Mouse (Mus musculus) urinary bladder, adult 18-20 months (tissue): ENCODE measurements at regions not wholly inside any gene's neighbourhood (a gene's known extent, or its start where the extent isn't known, plus 50 kb on each side); places are given as distances from the start of the nearest gene placed in this dataset.

Experiments used
- DNase-seq, 2 experiments: peaks; one replicate each; pipeline ENCODE4 v3.0.0; 2022; ENCODE audit warnings: low spot score in 2 of 2, mixed read lengths in 2 of 2

DNA sequence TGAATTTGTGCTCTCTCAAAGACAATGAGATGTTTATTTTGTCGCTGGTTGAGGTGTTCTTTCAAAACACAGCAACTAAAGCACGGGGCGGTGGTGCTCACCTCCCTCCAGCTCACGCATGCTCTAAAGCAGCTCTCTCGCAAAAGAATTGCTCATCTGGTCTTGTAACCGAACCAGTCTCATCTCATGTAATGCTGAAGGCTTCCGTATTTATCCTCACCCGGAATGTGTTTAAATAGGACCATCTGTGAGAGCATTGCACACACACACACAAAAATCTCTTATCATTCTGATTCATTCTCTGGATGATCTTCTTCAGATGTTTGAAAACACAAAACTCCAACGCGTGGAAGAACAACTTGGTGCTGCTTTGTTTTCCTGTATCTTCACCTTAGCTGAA is 138.4 kb downstream of the Irs2 start:
- DNase-seq = no peak

DNA sequence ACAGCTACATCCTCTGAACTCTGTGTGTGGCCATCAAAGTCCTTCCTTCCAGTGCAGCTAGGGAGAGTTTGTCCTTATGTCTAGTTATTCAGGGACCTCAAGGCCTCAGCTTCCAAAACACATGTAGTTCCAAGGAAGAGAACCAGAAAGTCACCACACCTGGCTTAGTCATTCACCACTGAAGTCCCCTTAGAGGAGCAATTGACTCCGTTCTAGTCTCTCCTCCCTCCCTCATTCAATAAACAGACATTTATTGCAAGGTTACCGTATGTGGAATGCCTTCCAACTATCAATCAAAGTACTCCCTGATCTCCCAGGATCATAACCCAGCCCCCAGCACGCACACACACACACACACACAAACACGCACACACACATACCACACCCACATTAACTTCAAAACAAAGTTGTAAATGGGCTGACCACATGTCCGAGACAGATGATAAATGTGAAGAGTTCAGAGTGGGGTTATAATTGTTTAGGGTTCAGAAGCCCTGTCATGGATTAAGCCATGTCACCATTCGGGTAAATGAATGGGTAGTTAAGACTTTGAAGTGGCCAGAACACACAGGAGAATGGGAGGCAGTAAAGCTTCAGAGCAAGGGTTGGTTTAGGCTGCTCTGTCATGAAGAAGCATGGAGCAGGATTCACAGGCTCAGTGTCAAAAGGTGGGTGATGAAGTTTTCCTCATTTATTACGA is 141.4 kb downstream of the Irs2 start:
- DNase-seq = no peak

GRCm38 (mm10) chr8:10865941-10866513 is 142.2 kb downstream of the Irs2 start:
- no peak for DNase-seq

DNA sequence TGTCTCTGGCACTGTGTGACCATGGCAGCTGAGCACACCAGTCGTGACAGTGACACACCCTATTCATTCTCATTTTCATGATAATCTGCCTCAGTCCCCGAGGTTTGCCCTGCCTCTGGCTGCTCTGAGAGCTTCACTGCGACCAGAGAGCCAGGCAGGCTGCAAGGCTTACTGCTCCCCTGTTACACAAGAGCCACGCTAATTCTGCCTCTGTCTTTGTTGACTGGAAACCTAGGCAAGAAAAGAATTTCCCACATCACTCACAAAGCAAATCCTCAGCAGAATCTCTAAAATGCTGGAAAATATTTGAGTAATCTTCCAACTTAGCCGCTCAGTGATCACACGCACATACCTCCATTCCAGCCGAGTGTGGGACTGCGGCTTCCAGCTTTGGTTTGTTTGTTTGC is 142.8 kb downstream of the Irs2 start:
- DNase-seq = no peak

DNA sequence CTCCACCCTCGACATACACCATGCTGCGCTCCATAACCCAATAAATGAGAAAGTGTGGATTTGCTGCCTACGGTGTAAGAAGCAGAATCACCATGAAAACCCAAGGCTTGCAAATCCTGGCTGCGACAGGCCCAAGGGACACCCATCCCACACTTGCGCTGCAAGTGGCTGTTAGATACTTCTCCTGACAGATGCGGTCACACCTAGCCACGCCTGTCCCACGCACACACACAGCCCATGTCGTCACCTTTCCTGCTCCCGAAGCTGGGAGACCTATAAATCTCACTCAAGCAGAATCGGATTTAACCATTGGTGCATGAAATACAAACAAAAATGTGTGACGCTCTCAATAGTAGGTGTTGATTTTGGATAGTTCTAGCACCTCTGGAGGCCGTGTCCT is 145.8 kb downstream of the Irs2 start:
- DNase-seq = no peak

GRCm38 (mm10) chr8:10860810-10861209 is 147.4 kb downstream of the Irs2 start:
- no peak for DNase-seq

DNA sequence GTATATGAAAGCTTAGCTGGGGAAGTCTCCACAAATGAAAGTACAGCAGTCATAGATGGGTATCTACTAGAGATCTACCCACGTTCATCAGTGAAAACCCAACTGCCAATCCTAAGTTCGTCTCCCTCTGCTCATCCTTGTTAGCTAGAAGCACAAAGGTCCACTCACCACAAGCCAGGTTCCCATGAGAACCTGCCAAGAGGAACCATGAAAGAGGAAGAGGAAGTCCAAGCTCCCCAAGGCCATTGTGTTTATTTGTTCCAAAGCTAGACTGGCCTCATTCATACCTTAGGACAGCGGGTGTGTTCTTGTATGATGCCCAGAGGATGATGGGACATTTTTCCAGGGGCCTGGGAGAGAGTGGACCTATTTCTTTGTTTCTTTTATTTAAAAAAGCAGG is 150.4 kb downstream of the Irs2 start:
- DNase-seq = no peak

DNA sequence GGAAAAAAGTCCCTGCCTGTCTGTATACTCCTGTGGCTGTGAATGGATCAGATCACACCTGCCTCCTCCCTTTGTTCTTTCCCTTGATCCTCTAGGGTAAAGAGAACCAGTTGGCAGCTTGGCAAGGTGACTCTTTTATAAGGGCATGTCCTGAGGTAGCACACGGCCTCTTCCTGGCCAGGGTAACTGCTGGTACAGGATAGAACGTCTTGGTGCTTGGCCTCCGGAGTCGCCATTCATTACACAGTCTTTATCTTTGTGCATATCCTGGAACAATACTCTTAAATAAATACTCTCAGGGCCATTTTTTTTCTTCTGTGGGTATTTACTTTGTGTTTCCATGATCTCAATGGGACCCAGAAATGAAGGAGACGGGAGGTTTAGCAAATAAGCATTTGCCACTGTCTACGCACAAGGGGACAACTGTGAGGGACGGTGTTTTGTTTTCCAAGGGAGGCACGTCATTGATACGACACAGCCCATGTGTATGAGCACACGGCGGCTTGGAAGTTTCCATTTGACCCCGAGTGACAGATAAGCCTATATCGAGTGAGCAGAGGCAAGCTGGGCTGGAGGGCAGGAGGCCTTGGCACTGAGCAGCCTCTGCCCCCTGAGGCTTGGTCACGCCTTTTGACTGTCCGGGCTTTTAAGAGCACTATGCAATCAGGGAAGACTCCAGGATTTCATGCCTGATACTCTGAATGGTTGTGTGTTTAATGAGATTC is 151.1 kb downstream of the Irs2 start:
- DNase-seq = no peak

DNA sequence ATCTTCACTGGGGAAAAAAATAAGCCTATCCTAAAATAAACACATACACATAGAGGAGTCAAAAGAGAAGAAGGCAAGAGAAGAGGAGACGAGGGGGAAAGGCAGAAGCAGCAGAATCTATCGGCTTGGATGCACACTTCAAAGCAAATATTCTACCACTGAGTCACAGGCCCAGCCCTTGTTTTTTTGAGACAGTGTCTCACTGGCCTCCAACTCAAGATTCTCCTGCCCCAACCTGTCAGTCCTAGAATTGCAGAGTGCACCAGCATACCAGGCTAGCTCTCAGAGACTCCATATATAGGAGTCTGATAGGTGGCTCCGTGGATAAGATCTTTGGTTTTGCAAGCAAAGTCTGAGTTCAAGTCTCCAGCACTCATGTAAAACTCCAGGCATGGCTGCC is 152.6 kb downstream of the Irs2 start:
- no peak for DNase-seq

DNA sequence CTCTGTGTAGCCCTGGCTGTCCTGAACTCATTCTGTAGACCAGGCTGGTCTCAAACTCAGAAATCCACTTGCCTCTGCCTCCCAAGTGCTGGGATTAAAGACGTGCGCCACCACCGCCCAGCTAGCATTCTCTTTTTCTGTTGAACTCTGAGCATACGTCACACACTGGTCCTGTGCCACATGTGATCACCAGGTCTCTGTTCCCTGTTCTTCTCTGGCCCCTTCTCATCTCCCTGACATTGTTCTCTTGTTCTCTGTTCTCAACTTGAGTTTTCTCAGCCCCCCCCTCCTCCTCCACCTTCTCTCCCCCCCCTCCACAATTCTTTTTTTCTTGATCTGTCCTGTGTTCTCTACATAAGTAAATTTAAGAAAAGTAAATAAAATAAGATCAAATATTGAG is 153.1 kb downstream of the Irs2 start:
- DNase-seq = no peak

DNA sequence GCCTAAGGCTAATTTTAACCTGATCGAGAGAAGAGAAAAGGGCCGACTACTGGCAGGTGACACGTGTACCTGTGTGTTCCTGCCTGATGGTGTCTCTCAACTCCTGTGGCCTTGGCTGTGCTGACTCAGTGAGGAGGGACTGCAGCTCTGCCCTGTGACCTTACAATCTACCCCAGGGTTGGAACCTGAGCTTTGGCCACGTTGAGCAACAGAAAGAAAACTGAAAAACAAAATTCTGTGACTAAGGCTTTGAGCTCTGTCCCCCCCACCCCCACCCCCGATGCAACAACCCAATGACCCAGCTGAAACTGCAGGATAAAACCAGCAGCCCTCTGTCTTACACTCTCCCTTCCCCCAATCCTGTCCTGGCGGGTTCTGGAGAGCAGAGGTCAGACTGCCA is 153.7 kb downstream of the Irs2 start:
- no peak for DNase-seq

- no peak for DNase-seq
These were observed 154.4 kb downstream of the Irs2 start for GRCm38 (mm10) chr8:10853901-10854300.

DNA sequence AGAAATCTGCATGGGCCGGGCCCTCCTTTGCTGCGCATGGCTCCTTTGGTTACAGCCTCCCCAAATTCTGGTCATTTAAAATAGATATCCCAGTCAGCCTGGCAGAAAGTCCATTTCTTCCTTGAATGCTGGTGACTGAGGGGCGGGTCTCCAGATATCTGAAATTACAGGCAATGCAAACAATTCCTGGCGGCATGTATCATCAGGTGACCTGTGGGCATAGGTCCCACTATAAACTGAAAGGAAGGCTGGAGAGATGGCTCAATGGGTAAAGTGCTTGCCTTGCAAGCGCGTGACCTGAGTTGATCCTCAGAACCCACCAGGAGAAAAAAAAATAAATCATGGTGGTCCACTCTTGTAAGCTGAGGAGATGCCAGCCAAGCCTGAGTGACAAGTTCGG is 158.3 kb downstream of the Irs2 start:
- no peak for DNase-seq

DNA sequence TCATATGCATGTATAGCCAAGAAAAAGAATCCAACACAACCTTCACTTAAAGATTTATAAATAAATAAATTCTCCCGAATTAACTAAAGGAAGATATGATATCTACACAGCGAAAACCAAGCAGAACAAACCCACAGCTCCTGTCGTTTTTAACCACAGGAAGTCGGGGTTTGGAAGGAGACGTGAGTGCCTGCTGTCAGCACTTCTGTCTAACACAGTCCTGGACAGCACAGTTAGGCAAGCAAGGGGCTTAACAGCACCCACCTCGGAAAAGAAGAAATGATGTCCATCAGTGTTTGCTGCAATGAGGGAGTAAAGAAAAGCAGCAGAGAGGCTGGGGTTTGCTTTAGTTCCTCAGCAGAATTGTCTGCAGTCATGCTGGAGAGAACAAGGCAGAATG is 162.7 kb downstream of the Irs2 start:
- DNase-seq = no peak

DNA sequence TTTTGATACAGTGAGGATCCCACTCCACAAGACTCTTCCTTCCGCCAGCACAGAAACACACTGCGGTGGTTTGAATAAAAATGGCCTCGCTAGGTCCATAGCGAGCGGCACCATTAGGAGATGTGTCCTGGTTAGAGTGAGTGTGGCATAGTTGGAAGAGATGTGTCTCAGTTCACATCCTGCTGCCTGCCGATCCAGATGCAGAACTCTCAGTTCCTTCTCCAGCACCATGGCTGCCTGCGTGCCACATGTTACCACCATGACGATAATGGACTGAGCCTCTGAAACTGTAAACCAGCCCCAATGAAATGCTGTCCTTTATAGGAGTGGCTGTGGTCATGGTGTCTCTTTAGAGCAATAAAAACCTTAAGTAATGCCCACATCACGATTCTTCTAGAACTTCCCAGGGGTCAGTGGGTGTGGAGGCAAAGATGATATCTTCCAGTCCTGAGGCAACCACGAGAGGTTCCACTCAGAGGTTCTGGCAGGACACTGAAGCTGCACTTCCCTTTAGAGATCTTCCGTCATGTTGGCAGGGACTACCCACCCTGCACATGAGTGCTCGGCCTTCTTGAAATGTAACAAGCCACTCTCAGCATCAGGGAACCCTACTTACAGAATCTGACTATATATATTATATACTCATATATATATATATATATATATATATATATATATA is 167.3 kb downstream of the Irs2 start:
- no peak for DNase-seq

DNA sequence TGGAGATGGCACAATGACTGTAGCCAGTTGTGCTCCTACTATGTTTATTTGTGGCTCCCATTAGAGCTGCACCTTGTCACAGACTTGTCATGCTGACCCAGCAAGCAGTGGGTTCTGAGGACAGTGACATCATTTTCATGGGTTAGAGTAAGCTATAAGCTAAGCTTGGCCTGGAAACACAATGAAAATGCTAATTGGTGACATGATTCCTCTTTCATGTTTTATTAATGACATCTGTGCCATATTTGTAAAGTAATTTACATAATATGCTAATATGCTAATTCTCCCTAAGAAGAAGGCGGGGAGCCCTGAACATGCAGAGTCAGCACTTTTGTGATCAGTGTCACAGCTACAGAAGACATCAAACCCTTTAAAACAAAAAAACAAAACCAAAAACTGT is 168.2 kb downstream of the Irs2 start:
- DNase-seq = no peak

DNA sequence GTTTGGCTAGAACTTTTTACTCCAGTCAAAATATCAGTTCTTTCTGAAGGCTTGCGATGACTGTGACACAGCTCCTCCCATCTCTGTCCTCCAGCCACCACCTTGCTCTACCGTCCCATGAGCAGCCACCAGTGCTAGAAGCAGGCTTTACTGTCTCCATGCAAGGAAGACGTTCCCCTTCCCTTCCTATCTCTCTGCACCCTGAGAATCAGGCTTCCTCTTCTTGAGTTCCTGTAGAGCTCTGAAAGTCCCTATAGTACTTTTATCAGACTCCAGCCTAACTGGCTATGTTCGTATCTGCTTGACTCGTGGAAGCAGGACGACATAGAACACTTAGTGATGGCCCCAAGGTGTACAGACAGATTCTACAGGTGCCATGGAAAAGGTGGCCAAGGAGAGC is 173.2 kb downstream of the Irs2 start:
- no peak for DNase-seq

GRCm38 (mm10) chr8:10831864-10832263 is 176.4 kb downstream of the Irs2 start:
- no peak for DNase-seq

GRCm38 (mm10) chr8:10831277-10831676 is 177.0 kb downstream of the Irs2 start:
- DNase-seq = no peak

DNA sequence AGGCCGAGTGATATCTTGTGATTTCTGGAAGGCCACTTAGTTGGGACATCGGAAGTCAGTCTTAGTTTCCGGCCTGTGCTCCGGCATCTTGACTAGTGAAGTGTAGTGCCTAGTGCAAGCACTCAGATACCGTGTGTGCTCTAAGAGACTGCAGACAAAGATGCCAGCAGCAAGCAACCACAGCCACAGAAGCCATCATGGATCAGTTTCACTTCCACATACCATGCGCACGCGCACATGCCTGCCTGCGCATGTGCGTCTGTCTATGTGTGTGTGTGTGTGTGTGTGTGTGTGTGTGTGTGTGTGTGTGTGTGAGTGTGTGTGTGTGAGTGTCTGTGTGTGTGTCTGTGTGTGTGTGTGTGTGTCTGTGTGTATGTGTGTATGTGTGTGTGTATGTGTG is 177.4 kb downstream of the Irs2 start:
- no peak for DNase-seq

GRCm38 (mm10) chr8:10828580-10828979 is 179.7 kb downstream of the Irs2 start:
- DNase-seq = no peak

DNA sequence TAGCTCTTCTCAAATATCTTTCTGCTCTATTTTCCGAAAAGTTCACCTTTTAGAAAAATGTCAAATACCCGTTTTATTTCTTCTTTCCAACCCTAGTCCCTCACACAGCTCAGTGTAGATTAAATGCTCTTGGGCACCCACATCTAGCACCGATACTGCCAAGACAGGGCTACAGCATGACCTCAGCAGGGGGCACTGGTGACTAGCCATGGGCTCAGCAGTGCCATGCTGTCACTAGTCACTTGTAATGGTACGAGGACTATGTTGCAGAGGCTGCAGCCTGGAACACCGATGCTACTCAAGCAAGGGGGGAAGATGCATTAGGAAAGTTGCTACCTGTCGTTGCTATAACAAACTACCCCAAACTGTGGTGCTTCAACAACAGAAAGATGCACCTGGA is 180.7 kb downstream of the Irs2 start:
- no peak for DNase-seq

DNA sequence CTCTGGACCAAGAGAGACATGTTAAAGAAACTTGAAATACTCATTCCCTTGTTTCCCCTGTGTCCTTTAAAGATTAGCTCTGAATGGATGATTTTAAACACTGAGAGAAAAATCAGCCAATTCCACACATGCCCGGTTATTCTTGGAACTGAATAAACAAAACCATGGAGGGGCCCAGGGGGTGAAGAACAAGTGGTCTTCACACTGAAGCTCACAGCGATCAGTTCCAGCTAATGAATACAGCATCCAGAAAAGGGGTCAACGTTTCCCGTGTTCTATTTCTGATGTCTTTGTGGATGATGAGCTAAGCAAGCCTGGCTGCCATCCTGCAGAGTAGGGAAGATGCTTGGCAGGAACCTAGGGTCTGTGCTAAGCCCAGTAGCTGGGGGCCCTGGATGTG is 182.3 kb downstream of the Irs2 start:
- no peak for DNase-seq
